Mouse (Mus musculus) lung, postnatal 0 days (tissue): Measurements from ENCODE around the gene Arhgap32. TPM values are rescaled to one million over a fixed set of nuclear protein-coding genes. Genes with fewer than 3 reads are reported as not detected.

Experiments used
- ATAC-seq: fragments of 200-750 bp; cut with Nextera tagmentation; 2 replicates; pipeline ENCODE4 v1.8.0; 2017; ENCODE audit warnings: moderate library complexity
- DNase-seq: peaks from one replicate; pipeline ENCODE4 v3.0.0-alpha.2; 2016; ENCODE audit warnings: low spot score
- H3K27ac ChIP-seq: fragments of 300-500 bp; sonication (generic); 2 replicates; pipeline ENCODE4 v1.5.1; 2014; ENCODE audit warnings: antibody characterized with exemption, mild to moderate bottlenecking, low read length, mixed read lengths
- H3K27me3 ChIP-seq: fragments of 300-500 bp; sonication (generic); replicated peaks from 2 replicates; pipeline ENCODE4 v1.6.1; 2014; ENCODE audit warnings: low read length, mixed read lengths; ENCODE audit not compliant: insufficient read depth
- H3K36me3 ChIP-seq: fragments of 300-500 bp; sonication (generic); 2 replicates; pipeline ENCODE4 v1.6.1; 2014; ENCODE audit warnings: low read length, mixed read lengths; ENCODE audit not compliant: insufficient read depth
- H3K4me1 ChIP-seq: fragments of 300-500 bp; sonication (generic); 2 replicates; pipeline ENCODE4 v1.6.1; 2014; ENCODE audit warnings: antibody characterized with exemption, low read depth, low read length, mixed read lengths; ENCODE audit not compliant: insufficient read depth
- H3K4me2 ChIP-seq: fragments of 300-500 bp; sonication (generic); replicated peaks from 2 replicates; pipeline ENCODE4 v1.6.1; 2014; ENCODE audit warnings: low read depth, mild to moderate bottlenecking, low read length, moderate library complexity, mixed read lengths
- H3K4me3 ChIP-seq: fragments of 300-500 bp; sonication (generic); 2 replicates; pipeline ENCODE4 v1.5.1; 2014; ENCODE audit warnings: low read depth, low read length
- H3K9ac ChIP-seq: fragments of 300-500 bp; sonication (generic); replicated peaks from 2 replicates; pipeline ENCODE4 v1.6.1; 2014; ENCODE audit warnings: low read depth, mild to moderate bottlenecking
- H3K9me3 ChIP-seq: fragments of 300-500 bp; sonication (generic); 2 replicates; pipeline ENCODE4 v1.6.1; 2016; ENCODE audit warnings: low read length, mixed read lengths
- CTCF ChIP-seq: IDR thresholded peaks from 2 replicates; pipeline ENCODE4 v1.5.1; 2016; ENCODE audit warnings: antibody characterized with exemption, mild to moderate bottlenecking
- EP300 ChIP-seq: IDR thresholded peaks from 2 replicates; pipeline ENCODE4 v1.6.1; 2016; ENCODE audit warnings: antibody characterized with exemption, mild to moderate bottlenecking, control low read depth
- WGBS: fragments of 180-500 bp; shearing (Covaris S2); extraction: QIAGEN DNeasy Blood & Tissue Kit; methylation state at CpG from one replicate; pipeline ENCODE4 v1.1.7; 2014; 5-methylcytosine and 5-hydroxymethylcytosine counted together
- polyA plus RNA-seq: library from polyadenylated mRNA; unstranded; fragments of >200 nt; fragmentation: Nextera tagmentation; extraction: Ambion mirVana; gene quantifications from 2 replicates; pipeline ENCODE4 v1.2.1, GENCODE M21; 2015

Arhgap32 gene
- polyA plus RNA-seq, 1 experiment from 2014 or later: 2.8 TPM

- TF ChIP-seq CTCF (no peak), EP300 (no peak)
- H3K4me2 ChIP-seq: no peak overlapping the region
- H3K36me3 ChIP-seq: no peaks in the 10 kb centered on the region
- no peaks in the 10 kb centered on the region for H3K27me3 ChIP-seq
- H3K9me3 ChIP-seq: no peaks in the 10 kb centered on the region
- no peak overlapping the region for H3K9ac ChIP-seq
- no peak overlapping the region for H3K4me3 ChIP-seq
- 48% methylated on average over 1 of the region's 1 CpGs for WGBS
- no peak overlapping the region for H3K27ac ChIP-seq
- peaks cover 4% of the 10 kb centered on the region; the same call in 1 of the 2 replicates for H3K4me1 ChIP-seq
- DNase-seq (no peak), ATAC-seq (no peak)
Observed at GRCm38 (mm10) chr9:32225584-32225983, 109.6 kb downstream of the Arhgap32 start.

- no peaks in the 10 kb centered on the region for H3K27me3 ChIP-seq
- no peak overlapping the region for H3K9ac ChIP-seq
- no peaks in the 10 kb centered on the region for H3K36me3 ChIP-seq
- DNase-seq (no peak), ATAC-seq (no peak)
- H3K4me1 ChIP-seq: peaks cover 4% of the 10 kb centered on the region; the same call in 1 of the 2 replicates
- H3K4me3 ChIP-seq: no peak overlapping the region
- TF ChIP-seq CTCF (no peak), EP300 (no peak)
- H3K4me2 ChIP-seq: no peak overlapping the region
- 55% methylated on average over 2 of the region's 2 CpGs for WGBS
- 0 out of 2 replicates have a peak overlapping the region, but pooled peaks have one; percentile 7 for H3K27ac ChIP-seq
- H3K9me3 ChIP-seq: no peaks in the 10 kb centered on the region
Observed at GRCm38 (mm10) chr9:32227034-32227433, 111.1 kb downstream of the Arhgap32 start.

DNA sequence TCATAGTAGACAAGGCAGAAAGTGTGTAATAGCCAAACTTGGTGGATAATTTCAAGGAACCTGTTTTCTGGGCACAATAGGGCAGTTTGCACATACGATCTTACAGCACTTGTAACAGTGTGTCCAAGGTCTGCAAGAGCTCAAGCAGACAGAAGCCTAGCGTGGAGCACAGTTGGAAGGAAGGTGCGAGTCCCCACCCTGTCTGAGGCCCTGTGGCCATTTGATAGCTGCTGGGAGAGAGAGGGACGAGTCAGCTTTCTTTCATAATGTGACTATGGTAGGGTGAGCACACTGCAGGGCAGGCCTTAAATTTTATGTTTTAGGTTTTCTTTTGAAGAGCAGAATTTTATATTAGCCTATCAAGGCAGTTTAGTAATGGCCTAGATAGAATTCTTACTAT is 117.7 kb downstream of the Arhgap32 start:
- WGBS: 79% methylated on average over 4 of the region's 4 CpGs
- no peak overlapping the region for H3K9ac ChIP-seq
- no peaks in the 10 kb centered on the region for H3K27me3 ChIP-seq
- H3K27ac ChIP-seq: no peak overlapping the region
- ATAC-seq: no peak
- H3K4me3 ChIP-seq: no peak overlapping the region
- no peak overlapping the region for H3K4me2 ChIP-seq
- TF ChIP-seq EP300 (no peak), CTCF (no peak)
- H3K9me3 ChIP-seq: no peaks in the 10 kb centered on the region
- no peaks in the 10 kb centered on the region for H3K4me1 ChIP-seq
- H3K36me3 ChIP-seq: no peaks in the 10 kb centered on the region
- DNase-seq: no peak

DNA sequence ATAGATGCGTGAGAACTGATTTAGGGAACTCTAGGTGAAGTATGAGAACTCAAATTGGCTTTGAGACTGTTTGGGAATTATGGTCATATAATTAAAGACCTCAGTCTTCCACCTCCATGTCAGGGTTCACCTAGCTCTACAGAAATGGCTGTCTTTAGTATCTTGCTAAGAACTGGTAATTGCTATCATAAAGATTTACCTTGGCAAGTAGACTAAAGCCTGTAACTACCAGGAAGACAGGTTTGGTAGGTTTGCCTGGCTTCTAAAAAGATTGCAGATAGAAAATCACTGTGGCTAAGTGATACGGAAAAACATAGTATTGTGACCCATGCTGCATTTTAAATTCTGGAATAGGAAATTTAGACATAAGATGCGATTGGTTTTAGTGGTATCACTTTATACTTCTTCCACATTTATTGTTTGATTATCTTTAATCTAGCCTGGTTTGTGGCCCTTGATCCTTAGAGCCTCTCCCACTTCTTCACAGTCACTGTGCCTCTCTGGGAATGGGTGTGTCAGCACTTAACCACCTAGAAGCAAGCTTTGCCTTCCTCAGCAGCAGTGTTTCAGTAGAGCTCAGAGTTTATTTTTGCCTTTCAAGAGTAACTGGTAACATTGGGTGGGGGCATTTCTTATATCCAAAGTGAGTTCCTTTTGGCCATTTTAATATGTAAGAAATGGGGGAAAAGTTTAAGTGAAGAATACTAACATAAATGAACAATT is 119.0 kb downstream of the Arhgap32 start:
- ATAC-seq: no peak
- Histone ChIP-seq H3K4me1 (no peaks in the 10 kb centered on the region), H3K4me3 (no peak overlapping the region), H3K27ac (0 out of 2 replicates have a peak overlapping the region, but pooled peaks have one; percentile 0), H3K36me3 (no peaks in the 10 kb centered on the region), H3K27me3 (no peaks in the 10 kb centered on the region), H3K4me2 (no peak overlapping the region), H3K9me3 (no peaks in the 10 kb centered on the region), H3K9ac (no peak overlapping the region)
- TF ChIP-seq EP300 (no peak), CTCF (no peak)
- peak; percentile 17 for DNase-seq
- WGBS: 77% methylated on average over 3 of the region's 3 CpGs

DNA sequence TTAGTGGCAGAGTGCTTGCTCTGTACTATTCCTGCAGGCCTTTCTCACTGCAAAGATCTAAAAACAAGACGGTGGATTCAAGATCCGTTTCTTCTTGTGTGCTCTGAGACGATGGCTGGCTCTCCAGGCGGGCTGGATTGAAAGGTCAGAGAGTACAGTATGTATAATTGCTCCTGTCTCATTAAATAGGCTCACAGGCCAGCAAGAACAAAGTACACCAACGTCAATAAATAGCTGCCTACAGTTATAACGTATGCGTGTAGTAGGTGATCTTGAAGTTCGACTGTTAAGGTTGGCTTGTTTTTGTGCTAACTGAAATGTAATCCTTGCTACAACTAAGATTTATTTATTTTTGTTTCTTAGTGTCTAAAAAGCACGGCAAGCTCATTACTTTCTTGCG is 123.0 kb downstream of the Arhgap32 start:
- whole genome bisulfite sequencing: 76% methylated on average over 10 of the region's 10 CpGs
- Histone ChIP-seq H3K36me3 (no peaks in the 10 kb centered on the region), H3K27me3 (no peaks in the 10 kb centered on the region), H3K27ac (no peak overlapping the region), H3K4me3 (no peak overlapping the region), H3K4me1 (no peaks in the 10 kb centered on the region), H3K4me2 (no peak overlapping the region), H3K9ac (no peak overlapping the region), H3K9me3 (no peaks in the 10 kb centered on the region)
- ATAC-seq: no peak
- TF ChIP-seq CTCF (no peak), EP300 (no peak)
- no peak for DNase-seq

- Histone ChIP-seq H3K9ac (no peak overlapping the region), H3K9me3 (no peaks in the 10 kb centered on the region), H3K27me3 (no peaks in the 10 kb centered on the region), H3K4me2 (no peak overlapping the region), H3K4me3 (no peak overlapping the region), H3K4me1 (no peaks in the 10 kb centered on the region), H3K27ac (no peak overlapping the region), H3K36me3 (no peaks in the 10 kb centered on the region)
- ATAC-seq (no peak), DNase-seq (peak; percentile 18)
- TF ChIP-seq CTCF (no peak), EP300 (no peak)
- WGBS: 71% methylated on average over 10 of the region's 10 CpGs
Observed at GRCm38 (mm10) chr9:32239427-32239826, 123.5 kb downstream of the Arhgap32 start.
